Mouse (Mus musculus) intestine, embryonic 14.5 days (tissue): ENCODE data around the gene Ccs. TPM values are rescaled to one million over a fixed set of nuclear protein-coding genes. Genes with fewer than 3 reads are reported as not detected.

Source experiments
- ATAC-seq: fragments of 200-750 bp; cut with Nextera tagmentation; replicated peaks from 2 replicates; pipeline ENCODE4 v1.8.0; 2017; ENCODE audit warnings: low read depth, moderate number of reproducible peaks, moderate TSS enrichment, moderate library complexity; ENCODE audit not compliant: low FRiP score, low TSS enrichment
- DNase-seq: peaks from one replicate; pipeline ENCODE4 v3.0.0-alpha.2; 2018; ENCODE audit warnings: low spot score
- H3K27ac ChIP-seq: fragments of 300-500 bp; sonication (generic); 2 replicates; pipeline ENCODE4 v1.5.1; 2014; ENCODE audit warnings: low read depth, mild to moderate bottlenecking, control low read depth
- H3K27me3 ChIP-seq: fragments of 300-500 bp; sonication (generic); replicated peaks from 2 replicates; pipeline ENCODE4 v1.6.1; 2014; ENCODE audit warnings: low read length, control low read depth; ENCODE audit not compliant: control insufficient read depth, insufficient read depth
- H3K36me3 ChIP-seq: fragments of 300-500 bp; sonication (generic); 2 replicates; pipeline ENCODE4 v1.6.1; 2014; ENCODE audit warnings: low read length, control low read depth; ENCODE audit not compliant: control insufficient read depth, insufficient read depth
- H3K4me1 ChIP-seq: fragments of 300-500 bp; sonication (generic); replicated peaks from 2 replicates; pipeline ENCODE4 v1.6.1; 2014; ENCODE audit warnings: low read length, control low read depth, mixed read lengths; ENCODE audit not compliant: control insufficient read depth, insufficient read depth
- H3K4me2 ChIP-seq: fragments of 300-500 bp; sonication (generic); 2 replicates; pipeline ENCODE4 v1.6.1; 2014; ENCODE audit warnings: low read length
- H3K4me3 ChIP-seq: fragments of 300-500 bp; sonication (generic); 2 replicates; pipeline ENCODE4 v1.5.1; 2014; ENCODE audit warnings: low read depth, low read length, control low read depth, mixed read lengths
- H3K9ac ChIP-seq: fragments of 300-500 bp; sonication (generic); 2 replicates; pipeline ENCODE4 v1.6.1; 2014; ENCODE audit warnings: mild to moderate bottlenecking, low read length
- H3K9me3 ChIP-seq: fragments of 300-500 bp; sonication (generic); 2 replicates; pipeline ENCODE4 v1.6.1; 2016; ENCODE audit warnings: low read length, control low read depth; ENCODE audit not compliant: control insufficient read depth
- WGBS: fragments of 180-500 bp; shearing (Covaris S2); extraction: QIAGEN DNeasy Blood & Tissue Kit; methylation state at CpG from one replicate; pipeline ENCODE4 v1.1.7; 2014; 5-methylcytosine and 5-hydroxymethylcytosine counted together
- polyA plus RNA-seq: library from polyadenylated mRNA; unstranded; fragments of >200 nt; fragmentation: Nextera tagmentation; extraction: Ambion mirVana; gene quantifications from 2 replicates; pipeline ENCODE4 v1.2.1, GENCODE M21; 2014

The Ccs gene
- polyA plus RNA-seq, 1 experiment from 2014 or later, result 49.3 TPM

DNA sequence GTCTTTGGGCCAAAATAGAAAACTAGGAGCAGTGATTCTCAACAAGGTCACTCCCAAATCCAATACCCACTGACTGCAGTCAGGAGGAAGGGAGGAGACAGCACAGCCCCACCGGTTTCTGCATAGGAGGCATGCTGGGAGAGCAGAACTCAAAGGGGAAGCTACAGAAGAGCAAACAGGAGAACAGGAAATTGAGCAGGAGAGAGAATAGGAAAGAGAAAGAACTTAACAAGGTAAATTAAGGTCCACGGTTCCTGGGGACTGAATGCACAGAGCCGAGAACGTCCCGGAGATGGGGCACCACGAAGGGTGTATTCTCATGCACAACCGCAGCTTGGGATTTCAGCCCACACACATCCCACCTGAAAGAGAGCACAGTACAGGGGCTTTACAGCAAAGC lies 53.9 kb downstream of the Ccs start:
- Histone ChIP-seq H3K36me3 (peaks cover 94% of the 10 kb centered on the region), H3K9ac (no peak overlapping the region)
- 90% methylated on average over 7 of the region's 7 CpGs for WGBS

DNA sequence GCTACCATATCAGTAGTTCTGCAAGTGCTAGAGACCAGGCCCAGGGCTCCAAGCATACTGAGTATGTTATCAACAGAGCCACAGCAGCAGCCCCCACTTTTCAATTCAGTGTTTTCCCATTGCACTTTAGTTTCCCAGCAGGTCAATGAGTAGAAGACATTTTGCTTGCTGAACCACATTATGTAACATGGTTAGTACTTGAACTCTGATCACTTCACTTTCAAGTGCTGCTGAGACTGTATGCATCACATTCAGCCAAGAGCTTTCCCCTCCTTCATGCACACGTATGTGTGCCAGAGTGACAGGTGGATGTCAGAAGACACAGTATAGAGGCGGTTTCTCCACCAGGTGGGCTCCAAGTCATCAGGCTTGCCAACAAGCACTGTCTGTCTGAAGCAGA lies 56.2 kb downstream of the Ccs start:
- Histone ChIP-seq H3K4me3 (no peak overlapping the region), H3K9ac (no peak overlapping the region), H3K4me1 (no peaks in the 10 kb centered on the region), H3K27me3 (no peaks in the 10 kb centered on the region), H3K27ac (no peak overlapping the region), H3K36me3 (peaks cover 99% of the 10 kb centered on the region), H3K4me2 (no peak overlapping the region), H3K9me3 (no peaks in the 10 kb centered on the region)
- ATAC-seq (no peak), DNase-seq (no peak)
- WGBS, result 85% methylated on average over 2 of the region's 2 CpGs

More for the DNA sequence above, 53.9 kb downstream of the Ccs start:
- H3K27ac ChIP-seq, result no peak overlapping the region
- H3K4me2 ChIP-seq, result no peak overlapping the region
- H3K27me3 ChIP-seq, result no peaks in the 10 kb centered on the region
- ATAC-seq (no peak), DNase-seq (no peak)
- no peaks in the 10 kb centered on the region for H3K9me3 ChIP-seq
- 0 out of 2 replicates have a peak, but pooled peaks cover under 1% of the 10 kb centered on the region for H3K4me1 ChIP-seq
- H3K4me3 ChIP-seq, result no peak overlapping the region

Other genes with a start within 250 kb of the Ccs start
- gene Lrfn4, start 223.7 kb downstream of the Ccs start, polyA plus RNA-seq, result 8.6 and 9.3 TPM in 2 replicates
- 75.3 and 78.6 TPM in 2 replicates for gene Rce1, start 213.7 kb downstream of the Ccs start, polyA plus RNA-seq
- gene Gm960, start 140.7 kb downstream of the Ccs start, polyA plus RNA-seq, result 3.2 and 3.8 TPM in 2 replicates
- 2.1 and 2.4 TPM in 2 replicates for gene Sptbn2, start 128.2 kb downstream of the Ccs start, polyA plus RNA-seq
- gene Rbm4b, start 82.8 kb downstream of the Ccs start, polyA plus RNA-seq, result 55.0 and 62.4 TPM in 2 replicates
- 59.8 and 69.8 TPM in 2 replicates for gene Rbm4, start 45.4 kb downstream of the Ccs start, polyA plus RNA-seq
- gene Gm21992, start 27.7 kb downstream of the Ccs start, polyA plus RNA-seq, result 25.7 and 29.0 TPM in 2 replicates
- 77.1 and 82.3 TPM in 2 replicates for gene Rbm14, start 27.7 kb downstream of the Ccs start, polyA plus RNA-seq
- gene Ccdc87, start within 50 bp of the Ccs start, polyA plus RNA-seq, result 0.17 TPM in 1 of 2 replicates, not detected in the other
- 24.0 and 24.9 TPM in 2 replicates for gene Ctsf, start 15.8 kb upstream of the Ccs start, polyA plus RNA-seq
- 0.87 and 1.4 TPM in 2 replicates for gene Actn3, start 38.6 kb upstream of the Ccs start, polyA plus RNA-seq
- 9.7 and 10.9 TPM in 2 replicates for gene Zdhhc24, start 39.3 kb upstream of the Ccs start, polyA plus RNA-seq
- gene Bbs1, start 67.3 kb upstream of the Ccs start, polyA plus RNA-seq, result 3.2 and 5.2 TPM in 2 replicates
- 109 and 116 TPM in 2 replicates for gene Dpp3, start 89.0 kb upstream of the Ccs start, polyA plus RNA-seq
- 2.2 and 2.5 TPM in 2 replicates for gene Peli3, start 103.8 kb upstream of the Ccs start, polyA plus RNA-seq
- 119 and 127 TPM in 2 replicates for gene Mrpl11, start 122.8 kb upstream of the Ccs start, polyA plus RNA-seq
- gene Npas4, start 151.0 kb upstream of the Ccs start, polyA plus RNA-seq, result 0.31 and 0.42 TPM in 2 replicates
- gene Slc29a2, start 184.5 kb upstream of the Ccs start, polyA plus RNA-seq, result 6.8 and 7.0 TPM in 2 replicates
- gene B4gat1, start 199.5 kb upstream of the Ccs start, polyA plus RNA-seq, result 39.1 and 45.2 TPM in 2 replicates
- gene AC124502.3, start 199.6 kb upstream of the Ccs start, polyA plus RNA-seq, result 1.1 and 1.6 TPM in 2 replicates
- gene Brms1, start 202.0 kb upstream of the Ccs start, polyA plus RNA-seq, result 49.6 and 50.8 TPM in 2 replicates
- gene Rin1, start 211.1 kb upstream of the Ccs start, polyA plus RNA-seq, result 2.6 and 3.8 TPM in 2 replicates
- gene Cd248, start 228.7 kb upstream of the Ccs start, polyA plus RNA-seq, result 69.8 and 70.2 TPM in 2 replicates
- 7.1 and 8.2 TPM in 2 replicates for gene Tmem151a, start 246.2 kb upstream of the Ccs start, polyA plus RNA-seq
- 111 and 114 TPM in 2 replicates for gene Yif1a, start 249.2 kb upstream of the Ccs start, polyA plus RNA-seq